Mouse (Mus musculus) B cell, adult 2 months (primary cell): Measurements from ENCODE around the gene Nol8.

ENCODE experiments used
- DNase-seq, 2 experiments: peaks; one replicate each; pipeline ENCODE4 v3.0.0; 2022

The Nol8 gene

GRCm38 (mm10) chr13:49652481-49653179 is at the start of gene Nol8, which contains the start of gene Cenpp:
Nol8 (plus strand) TSS chr13:49653078.
Cenpp (minus strand) TSS chr13:49652785.
- peak; percentile 99 for DNase-seq

GRCm38 (mm10) chr13:49603603-49604002 is 49.3 kb upstream of the Nol8 start:
- DNase-seq: no peak

GRCm38 (mm10) chr13:49607714-49608113 is 45.2 kb upstream of the Nol8 start, which contains the start of gene Ogn:
Ogn (plus strand) TSS chr13:49608046.
- DNase-seq: no peak

- DNase-seq: no peak
Measured at GRCm38 (mm10) chr13:49608589-49609322, 44.1 kb upstream of the Nol8 start.

GRCm38 (mm10) chr13:49617021-49617420 is 35.9 kb upstream of the Nol8 start:
- no peak for DNase-seq

GRCm38 (mm10) chr13:49618365-49618764 is 34.5 kb upstream of the Nol8 start:
- DNase-seq: no peak

GRCm38 (mm10) chr13:49623216-49623615 is 29.7 kb upstream of the Nol8 start:
- no peak for DNase-seq

GRCm38 (mm10) chr13:49628167-49628566 is 24.7 kb upstream of the Nol8 start:
- no peak for DNase-seq

- no peak for DNase-seq
Measured at GRCm38 (mm10) chr13:49629076-49629475, 23.8 kb upstream of the Nol8 start.

GRCm38 (mm10) chr13:49639965-49640364 is 12.9 kb upstream of the Nol8 start:
- no peak for DNase-seq

- no peak for DNase-seq
Measured at GRCm38 (mm10) chr13:49642650-49643049, 10.2 kb upstream of the Nol8 start.

- DNase-seq: no peak
Measured at GRCm38 (mm10) chr13:49643669-49644362, 9.1 kb upstream of the Nol8 start.

GRCm38 (mm10) chr13:49644731-49645529 is 7.9 kb upstream of the Nol8 start:
- DNase-seq: no peak

- no peak for DNase-seq
Measured at GRCm38 (mm10) chr13:49646019-49646418, 6.9 kb upstream of the Nol8 start.

GRCm38 (mm10) chr13:49651136-49651535 is 1.7 kb upstream of the Nol8 start:
- DNase-seq: no peak

- no peak for DNase-seq
Measured at GRCm38 (mm10) chr13:49651781-49652351, 1.0 kb upstream of the Nol8 start.

GRCm38 (mm10) chr13:49653180-49653541 is 283 bp downstream of the Nol8 start:
- DNase-seq: no peak

- DNase-seq: no peak
Measured at GRCm38 (mm10) chr13:49677793-49678192, 24.9 kb downstream of the Nol8 start.

- peak; percentile 97 to 98 for DNase-seq
Measured at GRCm38 (mm10) chr13:49681351-49682232, 28.7 kb downstream of the Nol8 start, which contains the start of gene Iars. Iars (plus strand) TSS chr13:49682100.

- DNase-seq: no peak
Measured at GRCm38 (mm10) chr13:49682233-49682846, 29.5 kb downstream of the Nol8 start.

- no peak for DNase-seq
Measured at GRCm38 (mm10) chr13:49684266-49684665, 31.4 kb downstream of the Nol8 start.
